Mouse (Mus musculus) heart, adult 2 months (tissue): ENCODE data around the gene Xylt1. TPM values are rescaled to one million over a fixed set of nuclear protein-coding genes. Genes with fewer than 3 reads are reported as not detected.

Experiments
- DNase-seq, 2 experiments: peaks; one replicate each; pipeline ENCODE4 v3.0.0; 2021
- H3K27ac ChIP-seq: fragments of 200-600 bp; 2 replicates; pipeline ENCODE4 v1.8.1; 2022
- H3K27me3 ChIP-seq: fragments of 200-500 bp; 2 replicates; pipeline ENCODE4 v1.6.1; 2012; ENCODE audit warnings: mild to moderate bottlenecking, low read length, inconsistent platforms, mixed read lengths; ENCODE audit not compliant: control insufficient read depth, insufficient read depth
- H3K36me3 ChIP-seq: fragments of 200-500 bp; 2 replicates; pipeline ENCODE4 v1.6.1; 2012; ENCODE audit warnings: low read length, inconsistent platforms; ENCODE audit not compliant: control insufficient read depth, insufficient read depth
- H3K4me1 ChIP-seq: fragments of 200-500 bp; 2 replicates; pipeline ENCODE4 v1.6.1; 2011; ENCODE audit warnings: low read length; ENCODE audit not compliant: control insufficient read depth, insufficient read depth
- H3K4me3 ChIP-seq: fragments of 200-600 bp; 2 replicates; pipeline ENCODE4 v1.8.1; 2022
- H3K79me2 ChIP-seq: fragments of 200-500 bp; replicated peaks from 2 replicates; pipeline ENCODE4 v1.6.1; 2012; ENCODE audit warnings: mild to moderate bottlenecking, inconsistent platforms, low read length, moderate library complexity, mixed read lengths; ENCODE audit not compliant: control insufficient read depth, insufficient read depth
- H3K9ac ChIP-seq: fragments of 200-500 bp; 2 replicates; pipeline ENCODE4 v1.6.1; 2012; ENCODE audit warnings: low read depth, mild to moderate bottlenecking, control low read depth, inconsistent platforms, low read length, mixed read lengths
- CTCF ChIP-seq: fragments of 200-600 bp; IDR thresholded peaks from 2 replicates; pipeline ENCODE4 v1.8.1; 2022; ENCODE audit warnings: antibody characterized with exemption, mild to moderate bottlenecking, moderate library complexity
- EP300 ChIP-seq: fragments of 200-500 bp; IDR thresholded peaks from 2 replicates; pipeline ENCODE4 v1.6.1; 2011; ENCODE audit warnings: low read depth, low read length, control low read depth; ENCODE audit not compliant: insufficient read depth
- POLR2A ChIP-seq: fragments of 200-500 bp; IDR thresholded peaks from 2 replicates; pipeline ENCODE4 v1.6.1; 2011; ENCODE audit warnings: mild to moderate bottlenecking, low read depth, low read length, control low read depth; ENCODE audit not compliant: insufficient read depth
- WGBS: fragments of 180-500 bp; shearing (Covaris S2); methylation state at CpG from one replicate; pipeline ENCODE4 v1.1.7; 2018; 5-methylcytosine and 5-hydroxymethylcytosine counted together
- intact Hi-C: fragments of 180-260 bp; cut with DNase I; formaldehyde crosslinking; loops from one replicate; pipeline ENCODE4 v1.15.1; 2025
- polyA plus RNA-seq: library from polyadenylated mRNA; depleted of rRNA; stranded (reverse); fragments of >200 nt; gene quantifications from 2 replicates; pipeline ENCODE4 v1.2.3, GENCODE M21; 2012
- total RNA-seq, 2 experiments: library from RNA; stranded (reverse); gene quantifications; 2 replicates each; pipeline ENCODE4 v1.2.3; 2021

The Xylt1 gene
- total and polyA plus RNA-seq, 3 experiments, result 1.2 to 2.3 (median 1.4) TPM

GRCm38 (mm10) chr7:117698551-117699114, 317.9 kb downstream of the Xylt1 start:
- no peak for TF ChIP-seq POLR2A
- no peak for TF ChIP-seq EP300
- no peak for TF ChIP-seq CTCF
- intact Hi-C loops, result no loop called here
- Histone ChIP-seq H3K79me2 (no peaks in the 10 kb centered on the region), H3K9ac (no peak overlapping the region), H3K4me3 (no peak overlapping the region), H3K4me1 (no peaks in the 10 kb centered on the region), H3K27me3 (no peaks in the 10 kb centered on the region), H3K27ac (no peak overlapping the region), H3K36me3 (no peaks in the 10 kb centered on the region)
- 89% methylated on average over 1 of the region's 1 CpGs for WGBS
- DNase-seq, result no peak

DNA sequence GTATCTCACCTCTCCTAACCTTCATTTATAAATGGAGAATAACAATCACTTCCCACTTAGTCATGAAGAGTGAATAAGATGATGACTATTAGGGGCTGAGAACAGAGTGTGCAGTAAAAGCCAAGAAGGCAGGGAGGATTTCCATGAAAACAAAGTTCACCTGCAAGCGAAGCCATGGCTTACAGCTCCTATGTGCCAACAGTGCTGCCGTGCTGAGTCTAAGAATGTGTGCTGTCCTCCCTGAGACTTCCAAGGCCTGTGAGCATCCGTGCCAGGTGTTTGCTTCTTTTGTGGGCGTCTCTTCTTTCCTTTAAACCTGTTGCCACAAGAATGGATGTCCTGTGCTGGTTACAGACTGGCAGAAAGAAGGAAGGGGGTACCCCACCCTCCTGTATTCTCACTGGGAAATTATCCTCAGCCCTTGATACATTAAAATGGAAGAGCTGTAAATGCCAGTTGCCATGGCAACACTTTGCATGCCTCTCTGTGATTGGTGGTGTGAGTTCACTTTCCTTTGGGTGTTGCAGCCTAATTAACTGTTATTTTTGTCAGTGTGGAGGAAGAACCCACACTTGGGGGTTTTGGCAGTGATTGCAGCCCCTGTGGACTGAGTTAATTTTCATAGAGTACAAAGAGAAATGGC, 318.7 kb downstream of the Xylt1 start:
- Histone ChIP-seq H3K9ac (no peak overlapping the region), H3K4me3 (no peak overlapping the region), H3K27ac (no peak overlapping the region), H3K27me3 (no peaks in the 10 kb centered on the region), H3K79me2 (no peaks in the 10 kb centered on the region), H3K4me1 (no peaks in the 10 kb centered on the region), H3K36me3 (no peaks in the 10 kb centered on the region)
- intact Hi-C loops, result no loop called here
- no peak for DNase-seq
- no peak for TF ChIP-seq CTCF
- 77% methylated on average over 4 of the region's 4 CpGs for WGBS

DNA sequence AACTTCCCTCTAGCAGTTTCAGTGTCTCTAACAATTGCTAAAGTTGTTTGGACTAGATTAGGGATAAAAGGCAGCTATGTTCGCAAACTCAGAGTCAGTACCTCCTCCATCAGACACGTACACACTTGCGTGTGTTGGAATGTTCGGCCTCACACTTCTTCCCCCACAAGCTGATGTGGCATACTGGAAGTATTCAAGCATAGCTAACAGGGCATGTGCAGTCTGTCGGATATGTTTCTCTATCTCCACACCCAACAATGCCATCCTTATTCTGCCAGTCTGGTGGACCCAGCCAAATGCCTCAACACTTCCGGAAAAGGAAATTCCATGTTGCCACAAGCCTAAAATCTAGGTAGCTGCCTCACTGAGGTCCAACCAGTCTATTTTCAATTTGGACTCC, 319.3 kb downstream of the Xylt1 start:
- Histone ChIP-seq H3K27ac (no peak overlapping the region), H3K36me3 (no peaks in the 10 kb centered on the region), H3K79me2 (no peaks in the 10 kb centered on the region), H3K27me3 (no peaks in the 10 kb centered on the region), H3K4me3 (no peak overlapping the region), H3K9ac (no peak overlapping the region), H3K4me1 (no peaks in the 10 kb centered on the region)
- WGBS, result 73% methylated on average over 6 of the region's 6 CpGs
- DNase-seq, result no peak
- intact Hi-C loops, result no loop called here
- TF ChIP-seq CTCF, result no peak
- no peak for TF ChIP-seq POLR2A
- no peak for TF ChIP-seq EP300

- H3K4me1 ChIP-seq, result no peaks in the 10 kb centered on the region
- DNase-seq, result no peak
- H3K36me3 ChIP-seq, result no peaks in the 10 kb centered on the region
- intact Hi-C loops, result no loop called here
- 58% methylated on average over 10 of the region's 10 CpGs for WGBS
- H3K27me3 ChIP-seq, result no peaks in the 10 kb centered on the region
- no peaks in the 10 kb centered on the region for H3K79me2 ChIP-seq
- no peak overlapping the region for H3K9ac ChIP-seq
- no peak overlapping the region for H3K27ac ChIP-seq
- no peak for TF ChIP-seq POLR2A
- H3K4me3 ChIP-seq, result no peak overlapping the region
Measured at GRCm38 (mm10) chr7:117709901-117710607, 329.3 kb downstream of the Xylt1 start.

- Histone ChIP-seq H3K9ac (no peak overlapping the region), H3K27ac (no peak overlapping the region), H3K36me3 (no peaks in the 10 kb centered on the region), H3K4me3 (no peak overlapping the region), H3K79me2 (no peaks in the 10 kb centered on the region), H3K27me3 (no peaks in the 10 kb centered on the region), H3K4me1 (no peaks in the 10 kb centered on the region)
- TF ChIP-seq EP300 (no peak), POLR2A (no peak), CTCF (no peak)
- intact Hi-C loops, result no loop called here
- no peak for DNase-seq
- WGBS, result 82% methylated on average over 5 of the region's 5 CpGs
Measured at GRCm38 (mm10) chr7:117716876-117717408, 336.2 kb downstream of the Xylt1 start.

DNA sequence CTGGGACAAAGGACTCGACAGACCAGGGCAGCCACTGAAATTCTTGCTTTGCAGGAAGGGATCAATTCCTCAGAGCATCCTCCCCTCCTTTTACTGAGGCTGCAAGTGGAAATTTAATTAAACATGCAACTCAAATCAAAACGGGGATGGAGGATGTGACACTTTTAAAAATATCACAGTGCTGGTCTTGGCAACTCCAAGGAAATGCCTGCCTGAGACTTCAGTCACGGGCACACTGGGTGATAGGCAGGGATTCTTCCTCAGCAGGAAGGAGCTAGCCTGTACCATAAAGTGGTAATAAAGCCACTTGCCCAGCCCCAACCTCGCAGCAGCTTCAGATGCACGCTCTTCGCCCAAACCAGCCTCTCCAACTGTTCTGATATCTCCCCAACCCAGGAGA, 339.6 kb downstream of the Xylt1 start:
- Histone ChIP-seq H3K4me1 (no peaks in the 10 kb centered on the region), H3K79me2 (no peaks in the 10 kb centered on the region), H3K36me3 (no peaks in the 10 kb centered on the region), H3K27ac (no peak overlapping the region), H3K4me3 (no peak overlapping the region), H3K9ac (no peak overlapping the region), H3K27me3 (no peaks in the 10 kb centered on the region)
- DNase-seq, result no peak
- TF ChIP-seq EP300 (no peak), CTCF (no peak), POLR2A (no peak)
- 52% methylated on average over 6 of the region's 6 CpGs for WGBS
- intact Hi-C loops, result no loop called here
